Mouse (Mus musculus) liver, embryonic 14.5 days (tissue): ENCODE results near the gene Lrrc8a.

Experiments used
- CTCF ChIP-seq: IDR thresholded peaks from 2 replicates; pipeline ENCODE4 v1.5.1; 2016; ENCODE audit warnings: antibody characterized with exemption, low read depth, control low read depth
- EP300 ChIP-seq: IDR thresholded peaks from 2 replicates; pipeline ENCODE4 v1.6.1; 2016; ENCODE audit warnings: antibody characterized with exemption, low read depth

DNA sequence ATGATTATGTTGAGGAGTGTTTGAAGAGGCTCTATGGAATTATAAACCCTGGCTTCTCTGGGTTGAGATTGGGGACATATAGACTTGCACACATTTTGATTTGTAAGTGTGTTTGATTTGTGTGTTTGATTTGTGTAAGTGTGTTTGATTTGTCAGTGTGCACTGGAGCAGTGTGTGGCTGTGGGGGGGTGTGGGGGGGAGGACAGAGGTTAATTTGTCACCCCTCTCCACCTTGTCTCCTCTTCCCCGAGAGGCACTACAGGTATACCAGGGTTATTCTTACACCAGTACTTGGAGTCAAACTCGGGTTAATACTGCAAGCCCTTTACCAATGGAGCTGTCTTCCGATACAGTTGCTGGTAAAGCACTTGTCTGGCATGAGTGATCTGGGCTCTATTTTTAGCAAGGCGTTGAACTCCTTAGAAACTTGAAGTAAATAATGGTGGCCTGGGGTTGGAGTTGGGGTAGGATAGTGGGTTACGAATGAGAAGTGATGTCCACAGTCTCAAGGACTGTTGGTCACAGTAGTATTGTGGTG, 37.1 kb upstream of the Lrrc8a start:
- TF ChIP-seq CTCF (no peak), EP300 (no peak)
